Mouse (Mus musculus) MEL (cell line): Measurements from ENCODE around the gene Adgrg5. TPM values are rescaled to one million over a fixed set of nuclear protein-coding genes. Genes with fewer than 3 reads are reported as not detected.

Source experiments
- DNase-seq: peaks from one replicate; pipeline ENCODE4 v3.0.0; 2011; ENCODE audit warnings: low read depth, low spot score
- H3K27ac ChIP-seq: 2 replicates; pipeline ENCODE4 v1.5.1; 2012; ENCODE audit warnings: low read depth, mild to moderate bottlenecking, control low read depth, low read length, moderate library complexity; ENCODE audit not compliant: control insufficient read depth
- H3K27me3 ChIP-seq, 2 experiments: fragments of 150-350 bp in 1 of 2; sonication (generic) in 1 of 2; 2 replicates each; pipeline ENCODE4 v1.6.1; 2012; ENCODE audit warnings: low read length in 2 of 2, mild to moderate bottlenecking in 2 of 2, improper control_type of control experiment in 1 of 2, moderate library complexity in 1 of 2; ENCODE audit not compliant: insufficient read depth in 2 of 2, control insufficient read depth in 1 of 2
- H3K36me3 ChIP-seq, 2 experiments: 2 replicates each; pipeline ENCODE4 v1.6.1; 2012 to 2014; ENCODE audit warnings: low read length in 2 of 2, improper control_type of control experiment in 1 of 2, inconsistent platforms in 1 of 2, mild to moderate bottlenecking in 1 of 2; ENCODE audit not compliant: insufficient read depth in 2 of 2, control insufficient read depth in 1 of 2
- H3K4me1 ChIP-seq, 2 experiments: fragments of 150-350 bp in 1 of 2; sonication (generic) in 1 of 2; 2 replicates each; pipeline ENCODE4 v1.6.1; 2012; ENCODE audit warnings: low read length in 2 of 2, improper control_type of control experiment in 1 of 2, mild to moderate bottlenecking in 1 of 2; ENCODE audit not compliant: insufficient read depth in 2 of 2, control insufficient read depth in 1 of 2
- H3K4me3 ChIP-seq, 2 experiments: fragments of 150-350 bp in 1 of 2; sonication (generic) in 1 of 2; 2 replicates each; pipeline ENCODE4 v1.5.1; 2012; ENCODE audit warnings: low read depth in 2 of 2, low read length in 2 of 2, mild to moderate bottlenecking in 2 of 2, moderate library complexity in 2 of 2, control low read depth in 1 of 2, improper control_type of control experiment in 1 of 2; ENCODE audit not compliant: control insufficient read depth in 1 of 2, insufficient read depth in 1 of 2
- H3K79me2 ChIP-seq: 2 replicates; pipeline ENCODE4 v1.6.1; 2012; ENCODE audit warnings: mild to moderate bottlenecking, low read length, moderate library complexity; ENCODE audit not compliant: control insufficient read depth, poor library complexity, insufficient read depth
- H3K9ac ChIP-seq: 2 replicates; pipeline ENCODE4 v1.6.1; 2012; ENCODE audit warnings: low read depth, mild to moderate bottlenecking, control low read depth, low read length, moderate library complexity; ENCODE audit not compliant: control insufficient read depth, poor library complexity, severe bottlenecking
- H3K9me3 ChIP-seq: fragments of 150-350 bp; sonication (generic); replicated peaks from 2 replicates; pipeline ENCODE4 v1.6.1; 2012; ENCODE audit warnings: mild to moderate bottlenecking, low read length, improper control_type of control experiment, moderate library complexity; ENCODE audit not compliant: insufficient read depth
- BHLHE40 ChIP-seq: IDR thresholded peaks from 2 replicates; pipeline ENCODE4 v1.6.1; 2012; ENCODE audit warnings: low read depth, mild to moderate bottlenecking, inconsistent platforms, low read length, improper control_type of control experiment, borderline replicate concordance
- CHD2 ChIP-seq: IDR thresholded peaks from 2 replicates; pipeline ENCODE4 v1.6.1; 2011; ENCODE audit warnings: low read length, improper control_type of control experiment
- CTCF ChIP-seq, 3 experiments: IDR thresholded peaks in 2 of 3; conservative IDR thresholded peaks in 1 of 3; 2 replicates each; pipeline ENCODE4 v1.5.1; 2011 to 2012; ENCODE audit warnings: low read length in 3 of 3, low read depth in 2 of 3, mild to moderate bottlenecking in 2 of 3, improper control_type of control experiment in 1 of 3, inconsistent platforms in 1 of 3, mixed read lengths in 1 of 3, moderate library complexity in 1 of 3; ENCODE audit not compliant: control insufficient read depth in 1 of 3, insufficient read depth in 1 of 3, poor library complexity in 1 of 3, severe bottlenecking in 1 of 3
- EP300 ChIP-seq, 2 experiments: IDR thresholded peaks; 2 replicates each; pipeline ENCODE4 v1.6.1; 2011; ENCODE audit warnings: improper control_type of control experiment in 2 of 2, low read length in 2 of 2, low read depth in 1 of 2, mild to moderate bottlenecking in 1 of 2
- GATA1 ChIP-seq: IDR thresholded peaks from 2 replicates; pipeline ENCODE4 v1.6.1; 2011; ENCODE audit warnings: low read depth, low read length, improper control_type of control experiment
- MAX ChIP-seq: IDR thresholded peaks from 2 replicates; pipeline ENCODE4 v1.6.1; 2011; ENCODE audit warnings: low read length, improper control_type of control experiment
- MEF2A ChIP-seq: IDR thresholded peaks from 2 replicates; pipeline ENCODE4 v1.6.1; 2014; ENCODE audit warnings: low read depth, mild to moderate bottlenecking, inconsistent platforms, low read length, improper control_type of control experiment; ENCODE audit not compliant: poor library complexity, insufficient replicate concordance, severe bottlenecking; ENCODE audit errors: extremely low read depth
- MYC ChIP-seq: IDR thresholded peaks from 2 replicates; pipeline ENCODE4 v1.6.1; 2011; ENCODE audit warnings: low read depth, mild to moderate bottlenecking, low read length, improper control_type of control experiment, moderate library complexity
- POLR2AphosphoS2 ChIP-seq: IDR thresholded peaks from 2 replicates; pipeline ENCODE4 v1.6.1; 2011; ENCODE audit warnings: low read length, improper control_type of control experiment
- SIN3A ChIP-seq: IDR thresholded peaks from 2 replicates; pipeline ENCODE4 v1.6.1; 2012; ENCODE audit warnings: low read length, improper control_type of control experiment, inconsistent platforms
- SMC3 ChIP-seq: IDR thresholded peaks from 2 replicates; pipeline ENCODE4 v1.6.1; 2011; ENCODE audit warnings: low read depth, low read length, improper control_type of control experiment
- TAL1 ChIP-seq: IDR thresholded peaks from 2 replicates; pipeline ENCODE4 v1.6.1; 2012; ENCODE audit warnings: mild to moderate bottlenecking, inconsistent platforms, low read length, moderate library complexity, mixed read lengths
- TBP ChIP-seq: IDR thresholded peaks from 2 replicates; pipeline ENCODE4 v1.8.0; 2011; ENCODE audit warnings: low read depth, low read length, improper control_type of control experiment
- UBTF ChIP-seq: IDR thresholded peaks from 2 replicates; pipeline ENCODE4 v1.6.1; 2012; ENCODE audit warnings: low read depth, mild to moderate bottlenecking, inconsistent platforms, low read length, improper control_type of control experiment, moderate library complexity, borderline replicate concordance; ENCODE audit not compliant: insufficient read depth
- USF2 ChIP-seq, 2 experiments: IDR thresholded peaks; 2 replicates each; pipeline ENCODE4 v1.6.1; 2011 to 2012; ENCODE audit warnings: improper control_type of control experiment in 2 of 2, low read length in 2 of 2, borderline replicate concordance in 1 of 2, inconsistent platforms in 1 of 2, low read depth in 1 of 2, mild to moderate bottlenecking in 1 of 2; ENCODE audit not compliant: insufficient read depth in 1 of 2
- ZKSCAN1 ChIP-seq: IDR thresholded peaks from 2 replicates; pipeline ENCODE4 v1.6.1; 2012; ENCODE audit warnings: low read depth, mild to moderate bottlenecking, inconsistent platforms, low read length, improper control_type of control experiment, moderate library complexity
- ZMIZ1 ChIP-seq: IDR thresholded peaks from 2 replicates; pipeline ENCODE4 v1.6.1; 2012; ENCODE audit warnings: low read depth, mild to moderate bottlenecking, inconsistent platforms, low read length, improper control_type of control experiment, moderate library complexity
- polyA plus RNA-seq, 2 experiments: library from polyadenylated mRNA; stranded (reverse) in 1 of 2; unstranded in 1 of 2; fragments of >175 nt in 1 of 2; fragments of >200 nt in 1 of 2; gene quantifications; 2 replicates each; pipeline versions ENCODE4 v1.2.1 to v1.2.4; 2012; ENCODE audit warnings: low replicate concordance in 2 of 2, low read depth in 1 of 2; ENCODE audit not compliant: insufficient read length in 2 of 2, insufficient read depth in 1 of 2, missing spikeins in 1 of 2
- total RNA-seq: library from RNA; depleted of rRNA; stranded (reverse); fragments of 300-350 nt; gene quantifications from 2 replicates; pipeline ENCODE4 v1.2.3, GENCODE M21; 2012

The Adgrg5 gene
- total and polyA plus RNA-seq, 3 experiments, result 0.04 to 1.3 TPM; not detected in 1

- H3K4me1 ChIP-seq, result peaks cover 1 to 21% of the 10 kb centered on the region in 2 experiments
- peaks cover 0 to 9% of the 10 kb centered on the region in 2 experiments; a peak in 2 of 4 replicates for H3K36me3 ChIP-seq
- peak within 1 kb of the TSS; percentile 71 to 77 for H3K4me3 ChIP-seq
- no peak for DNase-seq
- no peak for TF ChIP-seq SIN3A
- TF ChIP-seq CHD2, result no peak
- TF ChIP-seq EP300 (IDR thresholded peaks at IDR 0.05; ENCODE audit: low read depth in 1 of 2, low read length in 2 of 2), result no peak
- TF ChIP-seq TBP, result no peak
- no peak for TF ChIP-seq MAX
- TF ChIP-seq ZMIZ1, result no peak
- TF ChIP-seq BHLHE40, result no peak
- TF ChIP-seq ZKSCAN1, result no peak
- no peak for TF ChIP-seq MEF2A
- no peaks in the 10 kb centered on the region; the same call in 1 of the 2 replicates for H3K79me2 ChIP-seq
- H3K9me3 ChIP-seq, result no peaks in the 10 kb centered on the region
- H3K27me3 ChIP-seq, result peaks cover 0 to 2% of the 10 kb centered on the region in 2 experiments; a peak in 3 of 4 replicates
- peak within 1 kb of the TSS; percentile 79 for H3K9ac ChIP-seq
- 0 out of 2 replicates have a peak within 1 kb of the TSS, but pooled peaks have one; percentile 4 for H3K27ac ChIP-seq
Observed at GRCm38 (mm10) chr8:94917851-94918495, 5.5 kb upstream of the Adgrg5 start, which contains the start of gene Ccdc102a. Gene Ccdc102a, minus strand, starts transcription at chr8:94918098.

GRCm38 (mm10) chr8:94919256-94919655 is 4.2 kb upstream of the Adgrg5 start:
- peaks cover 0 to 2% of the 10 kb centered on the region in 2 experiments; a peak in 3 of 4 replicates for H3K27me3 ChIP-seq

GRCm38 (mm10) chr8:94922176-94922575 is 1.3 kb upstream of the Adgrg5 start:
- H3K27me3 ChIP-seq, result peaks cover 4 to 6% of the 10 kb centered on the region in 2 experiments
- no peak for TF ChIP-seq USF2 (IDR thresholded peaks at IDR 0.05; ENCODE audit: borderline replicate concordance in 1 of 2, insufficient read depth in 1 of 2, low read depth in 1 of 2, low read length in 2 of 2)
- no peak for TF ChIP-seq TAL1
- no peak for TF ChIP-seq POLR2AphosphoS2
- no peak for TF ChIP-seq GATA1
- TF ChIP-seq BHLHE40, result no peak
- TF ChIP-seq UBTF, result no peak
- no peak for TF ChIP-seq CTCF (IDR thresholded peaks at IDR 0.05 in 2 of 3, conservative IDR thresholded peaks at IDR 0.05 in 1 of 3; ENCODE audit: control insufficient read depth in 1 of 3, insufficient read depth in 1 of 3, low read depth in 2 of 3, low read length in 3 of 3, poor library complexity in 1 of 3, severe bottlenecking in 1 of 3)
- no peak for TF ChIP-seq MYC
- no peaks in the 10 kb centered on the region; the same call in 1 of the 2 replicates for H3K79me2 ChIP-seq
- no peak for DNase-seq
- H3K4me1 ChIP-seq, result peaks cover 3 to 15% of the 10 kb centered on the region in 2 experiments
- H3K27ac ChIP-seq, result no peak overlapping the region; the same call in 1 of the 2 replicates
- no peak overlapping the region for H3K9ac ChIP-seq
- H3K9me3 ChIP-seq, result no peaks in the 10 kb centered on the region
- H3K4me3 ChIP-seq, result no peak overlapping the region
- H3K36me3 ChIP-seq, result peaks cover 0 to 10% of the 10 kb centered on the region in 2 experiments; a peak in 2 of 4 replicates

More at GRCm38 (mm10) chr8:94919256-94919655, 4.2 kb upstream of the Adgrg5 start:
- H3K27ac ChIP-seq, result no peak overlapping the region
- H3K36me3 ChIP-seq, result peaks cover 0 to 12% of the 10 kb centered on the region in 2 experiments; a peak in 2 of 4 replicates
- no peak overlapping the region for H3K4me3 ChIP-seq
- TF ChIP-seq USF2 (IDR thresholded peaks at IDR 0.05; ENCODE audit: borderline replicate concordance in 1 of 2, insufficient read depth in 1 of 2, low read depth in 1 of 2, low read length in 2 of 2), result no peak
- no peak for TF ChIP-seq SMC3
- no peak for TF ChIP-seq ZMIZ1
- no peak for TF ChIP-seq TBP
- no peak for TF ChIP-seq MYC
- H3K4me1 ChIP-seq, result peaks cover 3 to 22% of the 10 kb centered on the region in 2 experiments
- no peak overlapping the region for H3K9ac ChIP-seq
- no peak for DNase-seq
- H3K9me3 ChIP-seq, result no peaks in the 10 kb centered on the region
- H3K79me2 ChIP-seq, result no peaks in the 10 kb centered on the region; the same call in 1 of the 2 replicates
